Mouse (Mus musculus): ENCODE measurements around the gene Ear2.
"Not testable (repeated sequence)": the region's sequence is repeated elsewhere in the genome, so short reads cannot be mapped to it uniquely, and the experiment has no call there.

DNA sequence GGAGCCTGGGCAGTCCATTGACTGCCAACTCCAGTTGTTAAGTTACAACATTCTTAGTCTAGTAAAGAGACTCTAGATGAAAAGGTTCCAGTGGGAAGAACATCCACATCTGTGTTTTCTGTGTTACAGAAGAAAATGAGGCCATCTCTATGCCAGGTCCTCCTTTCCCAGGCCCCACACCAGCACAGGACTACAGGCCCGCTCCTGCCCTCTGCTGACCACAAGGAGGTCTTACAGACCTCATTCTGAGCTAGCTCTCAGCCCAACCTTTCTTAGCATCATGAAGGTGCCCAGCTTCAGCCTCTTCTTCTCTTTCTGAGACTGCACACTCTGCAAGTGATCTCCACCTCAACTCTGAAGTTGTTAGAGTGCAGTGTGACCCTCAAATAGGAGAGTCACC is 2.4 kb upstream of the Ear2 start:
- TF ChIP-seq FLI1 (IDR thresholded peaks at IDR 0.05; ENCODE audit: low read length); GATA1 (IDR thresholded peaks at IDR 0.05; ENCODE audit: borderline replicate concordance, low read length): not testable (repeated sequence)
